Mouse (Mus musculus) ovary, postnatal 36 days (tissue): ENCODE data around the gene Pgap3.

ENCODE experiments used
- DNase-seq: peaks from one replicate; pipeline ENCODE4 v3.0.0; 2022; ENCODE audit warnings: low spot score, mixed read lengths

Pgap3 gene

DNA sequence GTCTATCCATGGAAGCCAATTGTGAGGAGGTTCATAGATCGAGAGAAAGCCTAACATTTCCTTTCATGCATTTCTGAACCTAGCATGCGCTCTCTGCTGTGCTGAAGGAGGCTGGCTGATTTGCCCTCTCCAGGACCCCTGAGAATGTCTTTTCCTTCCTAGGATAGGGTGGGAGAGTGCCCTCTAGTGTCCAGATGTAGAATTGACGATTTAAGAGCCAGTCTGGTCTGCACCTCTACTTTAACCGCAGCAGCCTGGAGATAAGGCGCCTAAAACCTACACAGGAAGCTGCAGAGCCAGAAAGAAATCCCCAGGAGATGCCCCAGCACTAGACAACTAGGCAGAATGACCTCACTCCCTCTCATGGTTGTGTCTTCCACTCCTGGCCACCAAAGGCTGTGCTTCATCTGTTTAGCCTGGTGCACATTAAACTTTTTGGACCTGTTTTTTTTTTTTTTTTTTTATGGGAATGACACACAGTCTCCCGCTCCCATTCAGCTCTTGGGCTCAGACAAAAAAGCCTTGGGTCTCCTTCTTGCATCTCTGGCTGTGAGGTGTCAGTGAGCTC, 44.5 kb downstream of the Pgap3 start:
- DNase-seq, result no peak

DNA sequence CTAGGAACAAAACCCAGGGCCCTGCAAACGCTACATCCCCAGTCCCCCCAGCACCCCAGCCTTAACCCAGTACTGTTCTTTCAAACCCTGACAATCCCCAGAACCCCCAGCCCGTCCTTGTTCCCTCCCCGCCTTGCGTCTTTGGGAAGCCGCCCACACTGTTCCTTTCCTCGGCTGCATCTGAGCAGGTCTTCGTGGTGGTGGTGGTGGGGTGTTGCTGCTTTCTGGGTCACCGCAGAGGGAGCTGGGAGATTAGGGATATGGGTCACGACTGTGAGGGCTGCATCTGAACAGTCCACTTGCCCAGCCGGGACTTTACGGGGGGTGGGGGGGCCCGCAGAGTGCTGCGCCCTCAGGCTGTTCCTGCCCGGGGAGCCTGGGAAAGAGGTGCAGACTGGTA, 45.8 kb downstream of the Pgap3 start:
- no peak for DNase-seq

DNA sequence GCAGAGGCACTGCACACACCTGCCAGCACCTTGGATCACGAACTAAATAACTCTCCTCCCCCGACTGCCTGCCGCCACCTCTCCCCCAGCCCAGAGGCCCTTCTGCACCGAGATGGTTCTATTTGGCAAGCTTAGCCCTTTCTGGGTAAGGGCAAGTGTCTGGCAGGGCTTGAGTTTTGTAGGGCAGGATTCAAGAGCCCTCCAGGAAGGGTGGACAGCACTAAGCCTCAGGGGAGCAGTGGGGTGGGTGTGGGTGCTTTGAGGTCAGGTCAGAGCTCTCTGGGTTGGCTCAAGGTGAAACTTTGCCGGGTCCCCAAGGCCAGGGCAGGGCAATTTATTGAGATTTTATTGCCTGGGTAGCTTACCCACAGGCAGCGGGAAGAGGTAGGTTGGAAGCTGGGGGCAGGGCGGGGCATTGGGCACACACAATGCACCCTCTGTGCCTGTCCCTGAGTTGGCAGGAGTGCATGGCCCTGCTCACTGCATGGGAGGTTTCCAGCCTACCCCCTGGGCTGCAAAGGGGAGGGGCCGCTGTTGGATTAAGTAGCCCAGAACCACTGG, 46.6 kb downstream of the Pgap3 start:
- DNase-seq, result peak; percentile 50

GRCm38 (mm10) chr11:98352272-98352990, 47.9 kb downstream of the Pgap3 start:
- DNase-seq, result no peak

DNA sequence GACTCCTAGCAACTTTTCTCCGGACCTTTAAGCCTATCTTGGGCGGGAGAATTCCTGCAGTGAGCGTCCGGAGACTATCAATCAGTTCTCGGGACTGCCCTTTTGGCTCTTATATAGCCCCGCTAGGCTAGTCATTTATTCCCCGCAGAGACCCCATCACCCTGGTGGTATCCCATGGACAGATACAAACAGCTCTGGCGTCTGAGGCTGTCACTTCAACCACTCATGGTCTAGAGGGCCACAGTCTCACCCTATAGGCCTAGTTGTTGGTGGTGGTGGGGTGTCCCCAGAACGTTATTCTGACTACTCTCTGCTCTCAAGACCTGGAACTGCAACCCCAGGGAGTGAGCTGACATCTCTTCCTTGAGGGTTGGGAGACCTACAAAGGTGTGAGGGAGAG, 51.0 kb downstream of the Pgap3 start:
- no peak for DNase-seq

- peak; percentile 61 for DNase-seq
Measured at GRCm38 (mm10) chr11:98348083-98348961, 52.0 kb downstream of the Pgap3 start, which contains the start of gene Ppp1r1b. Ppp1r1b (plus strand) TSS chr11:98348404.

- no peak for DNase-seq
Measured at GRCm38 (mm10) chr11:98347385-98348082, 52.8 kb downstream of the Pgap3 start.

- DNase-seq, result no peak
Measured at GRCm38 (mm10) chr11:98346168-98346567, 54.1 kb downstream of the Pgap3 start.

DNA sequence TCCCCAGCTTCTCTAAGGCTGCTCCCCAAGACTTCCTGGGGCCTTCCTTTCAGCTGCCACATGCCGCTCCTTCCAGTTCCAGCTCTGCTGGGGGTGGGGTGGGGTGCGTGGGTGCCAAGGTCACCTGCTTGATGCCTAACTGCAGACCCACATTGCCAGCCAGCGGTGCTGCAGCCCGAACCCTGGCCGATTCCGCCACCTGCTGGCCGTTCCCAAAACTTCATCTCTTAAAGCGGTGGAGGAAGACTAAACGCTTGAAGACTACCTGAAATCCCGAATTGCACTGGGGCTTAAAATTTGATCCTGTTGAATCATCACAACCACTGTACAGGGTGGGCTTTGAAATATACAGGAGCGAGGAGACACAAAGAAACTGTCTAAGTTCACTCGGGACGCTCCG, 55.0 kb downstream of the Pgap3 start:
- DNase-seq, result peak; percentile 81

DNA sequence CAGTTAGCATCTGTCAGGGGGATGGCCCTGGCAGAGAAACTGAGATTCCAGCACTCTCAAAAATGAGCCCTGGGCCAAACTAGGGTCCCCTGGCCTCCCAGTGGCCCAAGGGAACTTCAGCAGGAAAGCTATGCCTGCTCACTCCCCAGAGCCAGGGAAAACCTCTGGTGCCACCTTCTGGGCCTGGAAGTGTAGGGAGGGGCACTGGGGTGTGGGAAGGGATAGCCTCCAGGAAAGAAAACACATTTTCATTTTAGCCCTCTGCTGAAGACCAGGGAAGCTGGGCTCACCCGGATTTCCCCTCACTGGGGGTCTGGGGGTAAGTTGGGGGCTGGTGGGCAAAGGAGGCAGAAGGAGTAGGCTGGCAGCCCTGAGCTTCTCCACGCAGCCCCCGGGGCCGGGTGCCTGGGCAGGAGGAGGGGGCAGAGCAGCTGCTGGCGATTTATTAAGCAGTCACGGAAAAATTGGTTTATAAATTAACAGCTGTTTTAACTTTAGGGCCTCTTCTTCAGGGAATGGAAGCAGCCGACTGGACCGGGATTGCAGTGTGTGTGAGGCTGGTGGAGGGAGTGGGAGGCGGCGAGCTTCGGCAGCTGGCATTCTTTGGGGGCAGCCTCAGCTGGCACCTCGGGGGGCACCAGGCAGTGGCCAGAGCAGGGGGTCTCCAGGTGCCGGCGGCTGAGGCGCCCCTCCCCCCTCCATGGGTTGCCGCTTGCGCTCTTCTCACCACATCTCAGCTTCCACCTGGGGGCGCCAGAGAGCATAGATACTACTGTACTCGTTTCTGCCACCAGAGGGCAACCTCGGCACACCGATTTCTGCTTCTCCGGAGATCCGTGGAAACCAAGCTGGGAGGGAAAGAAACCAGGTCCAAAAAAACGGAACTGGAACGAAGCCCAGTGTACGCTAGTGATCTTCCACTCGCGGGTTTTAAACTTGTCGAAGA, 58.0 kb downstream of the Pgap3 start:
- DNase-seq, result peak; percentile 90

DNA sequence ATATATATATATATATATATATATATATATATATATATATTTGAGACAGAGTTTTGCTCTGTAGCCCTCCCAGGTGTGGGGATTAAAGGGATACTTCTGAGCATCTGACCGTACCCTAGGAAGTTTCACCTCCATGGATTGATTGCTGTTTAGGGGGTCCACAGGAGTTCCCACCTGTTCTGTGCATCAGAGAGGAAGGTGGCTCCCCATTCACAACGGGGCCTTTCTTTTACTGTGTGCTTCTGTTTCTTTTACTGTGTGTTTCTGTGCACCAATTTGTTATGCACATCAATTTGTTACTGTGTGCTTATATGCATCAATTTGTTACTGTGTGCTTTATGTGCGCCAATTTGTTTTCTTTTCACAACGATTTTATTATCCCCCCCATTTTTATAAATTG, 59.1 kb downstream of the Pgap3 start:
- DNase-seq, result no peak

DNA sequence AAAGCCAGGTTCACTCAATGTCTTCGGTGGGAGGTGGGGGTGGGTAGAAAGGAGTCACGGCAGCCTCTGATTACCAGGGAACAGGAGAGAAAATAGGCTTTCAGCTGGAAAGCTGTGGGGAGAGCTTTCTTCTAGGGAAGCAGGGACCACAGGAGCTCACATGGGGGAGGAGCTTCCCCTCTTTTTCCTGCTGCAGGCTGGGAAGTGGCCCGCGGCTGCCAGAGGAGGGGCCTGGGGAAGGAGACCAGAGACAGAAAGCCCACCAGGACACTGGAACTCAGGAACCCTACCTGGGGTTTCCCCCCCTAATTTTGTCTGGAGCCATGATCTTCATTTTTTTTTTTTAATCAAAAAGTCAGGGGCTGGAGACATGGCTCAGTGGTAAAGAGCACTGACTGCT, 59.7 kb downstream of the Pgap3 start:
- DNase-seq, result no peak

GRCm38 (mm10) chr11:98339679-98340287, 60.5 kb downstream of the Pgap3 start:
- no peak for DNase-seq

DNA sequence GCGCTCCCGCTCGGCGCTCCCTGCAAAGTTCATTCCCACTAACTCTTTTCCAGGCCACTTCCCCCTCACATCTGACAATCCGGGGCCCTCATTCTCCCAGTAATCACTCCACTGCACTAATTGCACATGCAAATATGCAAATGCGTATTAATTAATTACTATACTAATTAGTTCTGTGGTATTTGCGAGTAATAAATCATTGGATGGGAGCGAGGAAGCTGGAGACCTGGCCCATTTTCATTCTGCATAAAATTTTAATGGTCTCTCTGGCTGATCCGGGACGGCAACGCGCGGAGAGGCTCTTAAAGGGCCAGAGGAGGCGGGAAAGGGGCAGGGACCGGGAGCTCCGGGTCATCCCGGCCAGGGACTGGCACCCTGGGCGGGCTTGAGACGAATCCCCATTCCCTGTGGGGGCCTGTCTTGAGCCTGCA, 61.2 kb downstream of the Pgap3 start:
- no peak for DNase-seq
